Mouse (Mus musculus): ENCODE measurements around the gene Zfp772. TPM values are rescaled to one million over a fixed set of nuclear protein-coding genes. Genes with fewer than 3 reads are reported as not detected.
A peak's percentile ranks its signal among the peaks of the same experiment; 100 is the strongest.

Gene Zfp772
- total and polyA plus RNA-seq, 3 experiments: 1.8 to 1.9 TPM; not detected in 1

- no peak within 1 kb of the TSS for H3K27ac ChIP-seq (ENCODE audit: control insufficient read depth, low read depth, low read length)
- no peaks in the 10 kb centered on the region for H3K9me3 ChIP-seq (replicated peaks; ENCODE audit: insufficient read depth, low read length)
- H3K4me3 ChIP-seq (ENCODE audit: control insufficient read depth in 1 of 2, insufficient read depth in 1 of 2, low read depth in 2 of 2, low read length in 2 of 2): peak within 1 kb of the TSS; percentile 68 to 79
- H3K79me2 ChIP-seq (ENCODE audit: control insufficient read depth, insufficient read depth, low read length, poor library complexity): no peaks in the 10 kb centered on the region
- H3K36me3 ChIP-seq (ENCODE audit: control insufficient read depth in 1 of 2, insufficient read depth in 2 of 2, low read length in 2 of 2): no peaks in the 10 kb centered on the region
- no peaks in the 10 kb centered on the region for H3K4me1 ChIP-seq (ENCODE audit: control insufficient read depth in 1 of 2, insufficient read depth in 2 of 2, low read length in 2 of 2)
- peak within 1 kb of the TSS; percentile 47 for H3K9ac ChIP-seq (ENCODE audit: control insufficient read depth, low read depth, low read length, poor library complexity, severe bottlenecking)
- no peaks in the 10 kb centered on the region for H3K27me3 ChIP-seq (ENCODE audit: control insufficient read depth in 1 of 2, insufficient read depth in 2 of 2, low read length in 2 of 2)
- peak; percentile 69 for DNase-seq (ENCODE audit: low read depth, low spot score)
- TF ChIP-seq MAX (IDR thresholded peaks at IDR 0.05; ENCODE audit: low read length) (no peak), MYB (IDR thresholded peaks at IDR 0.05; ENCODE audit: low read depth, low read length) (no peak), POLR2A (IDR thresholded peaks at IDR 0.05; ENCODE audit: control insufficient read depth in 1 of 2, insufficient read depth in 1 of 2, low read depth in 1 of 2, low read length in 2 of 2, poor library complexity in 1 of 2) (no peak; a peak in 1 of 4 replicates), TBP (IDR thresholded peaks at IDR 0.05; ENCODE audit: low read depth, low read length) (no peak), E2F4 (IDR thresholded peaks at IDR 0.05; ENCODE audit: borderline replicate concordance, low read depth, low read length) (no peak), JUND (IDR thresholded peaks at IDR 0.05; ENCODE audit: low read depth, low read length) (no peak), MEF2A (IDR thresholded peaks at IDR 0.05; ENCODE audit: extremely low read depth, insufficient replicate concordance, low read depth, low read length, poor library complexity, severe bottlenecking) (no peak), SIN3A (IDR thresholded peaks at IDR 0.05; ENCODE audit: low read length) (peak; percentile 29; the same call in 1 of the 2 replicates), RAD21 (IDR thresholded peaks at IDR 0.05; ENCODE audit: low read depth, low read length) (no peak), CHD1 (IDR thresholded peaks at IDR 0.05; ENCODE audit: low read depth, low read length) (no peak), CTCF (IDR thresholded peaks at IDR 0.05 in 2 of 3, conservative IDR thresholded peaks at IDR 0.05 in 1 of 3; ENCODE audit: control insufficient read depth in 1 of 3, insufficient read depth in 1 of 3, low read depth in 2 of 3, low read length in 3 of 3, poor library complexity in 1 of 3, severe bottlenecking in 1 of 3) (no peak), TCF12 (IDR thresholded peaks at IDR 0.05; ENCODE audit: low read depth, low read length) (no peak), ZC3H11A (IDR thresholded peaks at IDR 0.05; ENCODE audit: low read depth, low read length) (no peak), BHLHE40 (IDR thresholded peaks at IDR 0.05; ENCODE audit: borderline replicate concordance, low read depth, low read length) (no peak), ZNF384 (IDR thresholded peaks at IDR 0.05; ENCODE audit: low read depth, low read length) (no peak), HCFC1 (IDR thresholded peaks at IDR 0.05; ENCODE audit: low read depth, low read length) (peak; percentile 96), ELF1 (IDR thresholded peaks at IDR 0.05; ENCODE audit: low read depth, low read length) (peak; percentile 64; the same call in 1 of the 2 replicates), MAZ (IDR thresholded peaks at IDR 0.05; ENCODE audit: low read depth, low read length) (no peak), TAL1 (IDR thresholded peaks at IDR 0.05; ENCODE audit: low read length) (no peak), CHD2 (IDR thresholded peaks at IDR 0.05; ENCODE audit: low read length) (no peak), EP300 (IDR thresholded peaks at IDR 0.05; ENCODE audit: low read depth in 1 of 2, low read length in 2 of 2) (no peak), UBTF (IDR thresholded peaks at IDR 0.05; ENCODE audit: borderline replicate concordance, insufficient read depth, low read depth, low read length) (no peak), USF2 (IDR thresholded peaks at IDR 0.05; ENCODE audit: borderline replicate concordance in 1 of 2, insufficient read depth in 1 of 2, low read depth in 1 of 2, low read length in 2 of 2) (no peak)
Observed at GRCm38 (mm10) chr7:7171227-7172147, 38.3 kb downstream of the Zfp772 start, which contains the start of gene Zfp418. Gene Zfp418, plus strand, starts transcription at chr7:7171330.

Other genes starting within 250 kb of the Zfp772 start
- gene Aurkc, start 214.7 kb downstream of the Zfp772 start, total RNA-seq (2012; rRNA removed): not detected in 2 replicates
- not detected for gene Aurkc, start 214.7 kb downstream of the Zfp772 start, polyA plus RNA-seq (2012; ENCODE audit: insufficient read depth in 1 of 2, insufficient read length in 2 of 2, low read depth in 1 of 2, low replicate concordance in 2 of 2, missing spikeins in 1 of 2)
- gene Zfp954, start 88.5 kb downstream of the Zfp772 start, total RNA-seq (2012; rRNA removed): 9.3 and 10.6 TPM in 2 replicates
- 1 to 10 TPM in 1 of 2 experiments, not detected in 1; 8.9 TPM for gene Zfp954, start 88.5 kb downstream of the Zfp772 start, polyA plus RNA-seq (2012; ENCODE audit: insufficient read depth in 1 of 2, insufficient read length in 2 of 2, low read depth in 1 of 2, low replicate concordance in 2 of 2, missing spikeins in 1 of 2)
- gene Zfp773, start 73.2 kb downstream of the Zfp772 start, total RNA-seq (2012; rRNA removed): 0.13 and 0.15 TPM in 2 replicates
- gene Zfp773, start 73.2 kb downstream of the Zfp772 start, polyA plus RNA-seq (2012; ENCODE audit: insufficient read depth in 1 of 2, insufficient read length in 2 of 2, low read depth in 1 of 2, low replicate concordance in 2 of 2, missing spikeins in 1 of 2): under 1 TPM in 1 of 2 experiments, not detected in 1; 0.57 TPM
- 0.49 and 0.50 TPM in 2 replicates for gene Zfp418, start 38.7 kb downstream of the Zfp772 start, total RNA-seq (2012; rRNA removed)
- gene Zfp418, start 38.7 kb downstream of the Zfp772 start, polyA plus RNA-seq (2012; ENCODE audit: insufficient read depth in 1 of 2, insufficient read length in 2 of 2, low read depth in 1 of 2, low replicate concordance in 2 of 2, missing spikeins in 1 of 2): under 1 TPM in 1 of 2 experiments, not detected in 1; 0.47 TPM
- 0.12 TPM in 1 of 2 replicates, not detected in the other for gene Vmn2r29, start 37.3 kb upstream of the Zfp772 start, total RNA-seq (2012; rRNA removed)
- gene Vmn2r29, start 37.3 kb upstream of the Zfp772 start, polyA plus RNA-seq (2012; ENCODE audit: insufficient read depth in 1 of 2, insufficient read length in 2 of 2, low read depth in 1 of 2, low replicate concordance in 2 of 2, missing spikeins in 1 of 2): not detected
- gene Gm45844, start 68.3 kb upstream of the Zfp772 start, total RNA-seq (2012; rRNA removed): 0.42 and 0.72 TPM in 2 replicates
- gene Gm45844, start 68.3 kb upstream of the Zfp772 start, polyA plus RNA-seq (2012; ENCODE audit: insufficient read depth in 1 of 2, insufficient read length in 2 of 2, low read depth in 1 of 2, low replicate concordance in 2 of 2, missing spikeins in 1 of 2): 1 to 10 TPM in 1 of 2 experiments, not detected in 1; 1.5 TPM
- 12.9 and 16.5 TPM in 2 replicates for gene Clcn4, start 90.9 kb upstream of the Zfp772 start, total RNA-seq (2012; rRNA removed)
- 10 to 100 TPM in 1 of 2 experiments, not detected in 1; 14.1 TPM for gene Clcn4, start 90.9 kb upstream of the Zfp772 start, polyA plus RNA-seq (2012; ENCODE audit: insufficient read depth in 1 of 2, insufficient read length in 2 of 2, low read depth in 1 of 2, low replicate concordance in 2 of 2, missing spikeins in 1 of 2)
- gene Vmn2r30, start 127.6 kb upstream of the Zfp772 start, total RNA-seq (2012; rRNA removed): not detected in 2 replicates
- not detected for gene Vmn2r30, start 127.6 kb upstream of the Zfp772 start, polyA plus RNA-seq (2012; ENCODE audit: insufficient read depth in 1 of 2, insufficient read length in 2 of 2, low read depth in 1 of 2, low replicate concordance in 2 of 2, missing spikeins in 1 of 2)
- gene Gm45783, start 164.6 kb upstream of the Zfp772 start, total RNA-seq (2012; rRNA removed): not detected in 2 replicates
- not detected for gene Gm45783, start 164.6 kb upstream of the Zfp772 start, polyA plus RNA-seq (2012; ENCODE audit: insufficient read depth in 1 of 2, insufficient read length in 2 of 2, low read depth in 1 of 2, low replicate concordance in 2 of 2, missing spikeins in 1 of 2)
- not detected in 2 replicates for gene Vmn2r31, start 189.7 kb upstream of the Zfp772 start, total RNA-seq (2012; rRNA removed)
- under 1 TPM in 1 of 2 experiments, not detected in 1; 0.01 TPM for gene Vmn2r31, start 189.7 kb upstream of the Zfp772 start, polyA plus RNA-seq (2012; ENCODE audit: insufficient read depth in 1 of 2, insufficient read length in 2 of 2, low read depth in 1 of 2, low replicate concordance in 2 of 2, missing spikeins in 1 of 2)